Mouse (Mus musculus) layer of hippocampus, adult 18-20 months (tissue): ENCODE measurements at regions not wholly inside any gene's neighbourhood (a gene's known extent, or its start where the extent isn't known, plus 50 kb on each side); places are given as distances from the start of the nearest gene placed in this dataset.

ENCODE experiments used
- DNase-seq, 2 experiments: peaks; one replicate each; pipeline ENCODE4 v3.0.0; 2022; ENCODE audit warnings: low spot score in 2 of 2

DNA sequence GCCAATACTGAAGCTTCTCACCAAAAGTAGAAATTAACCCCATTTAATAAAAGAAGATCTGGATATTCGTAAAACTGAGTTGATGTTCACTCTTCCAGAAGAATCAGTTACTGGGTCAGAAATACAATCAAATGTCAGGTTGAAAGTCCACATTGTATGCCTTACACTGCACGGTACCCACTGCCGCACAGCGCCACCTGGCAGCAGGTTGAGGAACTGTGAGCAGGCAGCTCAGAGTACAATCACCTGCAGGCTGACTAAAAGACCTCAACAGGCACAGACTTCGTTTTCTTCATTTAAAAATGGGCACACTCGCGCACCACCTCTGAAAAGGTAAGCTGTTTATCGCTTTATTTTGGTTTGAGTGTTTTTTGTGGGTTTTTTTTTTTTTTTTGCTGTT, 341.8 kb upstream of the Mms22l start:
- DNase-seq: peak; percentile 37 to 80

DNA sequence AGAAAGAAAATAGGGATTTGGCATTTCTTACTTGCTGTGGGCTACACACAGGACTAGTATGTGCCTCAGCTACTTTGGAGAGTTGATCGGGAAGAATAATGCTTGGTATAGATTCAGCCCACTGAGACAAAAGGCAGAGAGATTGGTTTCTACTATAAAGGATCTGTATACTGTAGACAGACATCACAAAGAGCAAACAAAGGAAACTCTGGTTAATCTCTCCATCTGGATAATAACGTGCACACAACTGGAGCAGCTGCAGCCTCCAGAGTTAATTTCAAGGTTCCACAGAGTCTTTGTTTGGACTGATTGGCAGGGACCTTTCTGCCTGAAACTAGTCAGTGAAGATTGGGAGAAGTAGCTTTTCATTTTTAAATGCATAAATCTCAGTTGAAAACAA, 322.5 kb upstream of the Mms22l start:
- DNase-seq: no peak

DNA sequence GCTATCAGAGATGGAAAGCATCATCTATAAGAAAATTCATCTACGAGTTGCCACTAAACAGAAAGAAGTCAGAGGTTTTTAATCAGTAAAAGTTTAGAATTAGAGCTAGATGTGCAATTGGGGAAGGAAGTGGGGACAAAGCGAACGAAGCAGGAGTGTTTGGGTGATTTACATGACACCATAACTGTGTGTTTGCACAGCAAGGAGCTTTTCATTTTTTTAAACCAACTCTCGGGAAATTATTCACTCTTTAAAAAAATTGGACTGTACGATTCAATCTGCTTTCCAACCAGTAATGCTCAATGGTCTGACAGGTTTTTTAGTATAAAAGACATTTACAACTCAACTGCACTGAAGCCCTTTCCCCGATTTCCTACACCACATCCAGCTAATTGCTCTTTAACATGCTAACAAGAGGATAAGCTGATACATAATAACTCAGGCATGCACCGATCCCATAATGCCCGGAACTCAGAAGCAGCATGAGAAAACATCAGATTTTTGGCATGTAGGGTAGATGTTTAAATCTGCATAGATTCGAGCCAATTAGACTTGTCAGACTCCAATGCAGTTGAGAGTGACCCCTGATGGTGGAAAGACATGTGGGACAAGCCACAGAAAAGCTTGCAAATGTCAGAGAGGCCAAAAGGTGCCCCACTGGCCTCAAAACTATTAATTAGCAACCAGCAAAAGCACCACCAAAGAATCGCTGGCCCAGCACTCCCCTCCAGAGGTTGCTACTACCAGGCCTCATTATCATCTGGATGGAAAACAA, 282.8 kb upstream of the Mms22l start:
- DNase-seq: peak in 1 of 2 experiments; percentile 24

DNA sequence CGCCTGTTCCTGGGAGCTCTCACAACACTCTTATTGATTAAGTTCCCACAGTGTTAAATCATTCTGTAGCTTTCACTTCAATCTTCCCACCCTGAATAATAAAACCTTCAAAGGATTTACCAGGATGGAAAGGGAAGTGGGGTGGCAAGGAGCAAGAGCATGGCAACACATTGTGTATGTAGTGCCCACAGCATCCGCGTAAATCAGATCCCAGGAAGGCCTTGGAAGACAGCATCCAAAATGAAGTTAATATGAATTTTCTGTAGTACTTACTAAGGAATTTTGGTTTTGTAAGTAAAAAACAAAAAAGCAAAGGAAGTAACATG, 282.3 kb upstream of the Mms22l start:
- no peak for DNase-seq

DNA sequence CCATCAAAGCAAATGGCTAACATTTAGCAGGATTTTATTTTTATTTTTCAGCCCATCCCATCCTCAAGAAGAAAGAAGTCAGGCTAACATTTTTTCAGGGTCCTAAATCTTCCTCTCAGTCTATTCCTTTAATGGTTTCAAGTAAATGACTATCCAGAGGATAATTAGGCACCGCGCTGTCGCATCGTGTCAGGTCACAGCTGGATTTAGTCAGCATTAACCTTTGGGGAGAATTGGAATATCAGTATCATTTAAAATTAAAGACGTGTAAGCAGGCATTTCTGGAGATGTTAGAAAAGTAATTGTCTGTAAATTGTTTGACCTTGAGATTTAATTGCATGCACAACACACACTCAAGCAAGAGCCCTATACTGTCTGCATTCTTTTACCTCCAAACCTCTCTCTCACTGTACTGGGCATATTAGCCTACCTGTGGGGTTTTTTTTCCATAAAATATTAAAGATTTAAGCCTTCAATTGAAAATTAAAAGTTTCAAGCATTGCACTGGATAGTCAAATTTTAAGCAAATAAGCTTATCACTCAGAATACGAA, 277.8 kb upstream of the Mms22l start:
- no peak for DNase-seq

DNA sequence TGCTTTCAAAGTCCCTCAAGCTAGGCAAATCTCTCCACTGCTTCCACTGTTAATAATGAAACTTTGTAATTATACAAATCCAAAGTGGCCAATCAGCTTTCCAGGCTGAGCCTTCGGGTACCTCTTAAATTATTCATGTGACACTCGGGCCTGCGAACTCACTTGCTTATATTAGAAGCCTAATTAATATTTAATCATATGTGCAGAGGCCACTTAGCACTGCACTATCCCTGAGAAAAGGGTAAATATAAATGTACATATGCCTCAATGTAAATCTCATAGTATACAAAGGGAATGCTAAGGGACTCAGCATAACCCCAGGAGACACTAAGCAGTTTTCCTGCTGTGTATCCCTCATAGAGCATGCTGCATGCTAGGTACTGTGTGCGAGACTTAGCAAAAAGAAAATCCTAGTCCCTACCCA, 277.2 kb upstream of the Mms22l start:
- DNase-seq: no peak

DNA sequence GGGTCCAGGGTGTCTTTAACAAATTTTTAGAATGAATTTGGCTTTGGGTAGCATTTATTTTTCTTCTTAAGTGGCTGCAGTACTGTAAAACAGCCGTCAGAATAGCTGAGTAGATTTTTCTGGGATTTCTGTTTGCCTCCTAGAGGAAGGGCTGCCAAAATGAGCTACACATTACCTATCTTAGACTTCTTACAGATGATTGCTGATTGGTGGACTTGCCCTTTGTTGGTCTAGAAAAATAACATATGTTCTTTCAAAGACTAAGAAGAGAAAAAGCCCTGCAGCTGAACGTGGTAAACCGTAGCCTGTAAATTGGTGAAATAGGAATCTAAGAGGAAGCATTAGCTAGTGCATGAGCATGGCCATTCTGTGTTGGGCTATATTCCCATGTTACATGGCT, 276.7 kb upstream of the Mms22l start:
- DNase-seq: no peak

DNA sequence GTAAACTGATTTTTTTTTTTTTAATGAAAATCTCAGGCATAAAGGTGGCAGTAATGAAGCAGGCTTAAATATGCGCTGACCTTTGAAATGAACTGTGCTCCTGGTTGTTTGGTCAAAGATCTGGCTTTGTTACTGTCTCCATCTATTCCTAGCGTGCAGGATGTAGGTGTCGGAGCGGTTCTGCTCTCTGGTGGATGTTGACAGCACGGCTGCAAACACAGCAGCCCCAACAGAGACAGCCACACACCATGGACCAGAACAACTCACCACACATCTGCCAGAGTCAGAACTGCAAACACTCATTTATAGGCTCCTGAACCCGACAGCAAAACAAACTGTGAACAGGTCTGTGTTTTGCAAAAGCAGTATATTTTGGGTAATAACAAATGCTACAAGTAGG, 251.1 kb upstream of the Mms22l start:
- no peak for DNase-seq

DNA sequence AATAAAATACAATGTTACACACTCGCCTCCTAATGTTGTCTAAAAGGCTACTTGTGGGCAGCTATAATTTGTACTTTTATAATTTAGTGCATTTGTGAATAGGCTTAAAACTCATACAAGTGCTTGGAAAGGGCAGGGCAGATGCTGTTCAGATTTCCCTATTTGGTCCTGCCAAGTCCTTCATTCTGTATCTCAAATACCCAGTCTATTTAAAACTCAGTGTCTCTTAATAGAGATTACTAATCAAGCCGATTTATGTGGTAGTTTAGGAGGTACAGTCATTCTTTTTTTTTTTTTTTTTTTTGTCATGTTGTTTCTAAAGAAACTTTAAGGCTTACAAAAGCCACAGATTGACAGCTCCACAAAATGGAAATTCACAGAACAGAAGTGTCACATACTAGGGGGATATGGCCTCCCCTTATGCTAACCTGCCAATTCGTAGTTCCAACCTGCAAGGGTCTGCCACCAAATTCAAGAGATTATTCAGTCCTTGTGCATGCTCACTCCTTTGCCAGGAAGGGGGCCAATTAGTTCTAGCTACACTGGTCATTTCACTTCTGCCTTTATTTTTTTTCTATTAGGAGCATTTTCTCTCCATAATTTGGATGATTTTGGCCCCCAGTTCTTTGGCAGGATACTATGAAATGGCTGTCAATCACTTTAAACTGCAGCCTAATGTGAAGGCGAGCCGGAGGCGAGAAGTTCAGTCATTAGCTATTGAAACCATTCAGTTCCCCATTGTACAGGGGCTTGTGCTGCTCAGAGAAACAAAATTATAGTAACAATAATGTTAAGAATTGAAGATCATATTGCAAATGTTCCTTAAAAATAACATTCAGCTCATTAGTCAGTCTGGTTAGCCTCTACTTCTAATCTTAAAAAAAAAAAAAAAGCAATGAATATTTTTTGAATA, 247.9 kb upstream of the Mms22l start:
- DNase-seq: no peak

DNA sequence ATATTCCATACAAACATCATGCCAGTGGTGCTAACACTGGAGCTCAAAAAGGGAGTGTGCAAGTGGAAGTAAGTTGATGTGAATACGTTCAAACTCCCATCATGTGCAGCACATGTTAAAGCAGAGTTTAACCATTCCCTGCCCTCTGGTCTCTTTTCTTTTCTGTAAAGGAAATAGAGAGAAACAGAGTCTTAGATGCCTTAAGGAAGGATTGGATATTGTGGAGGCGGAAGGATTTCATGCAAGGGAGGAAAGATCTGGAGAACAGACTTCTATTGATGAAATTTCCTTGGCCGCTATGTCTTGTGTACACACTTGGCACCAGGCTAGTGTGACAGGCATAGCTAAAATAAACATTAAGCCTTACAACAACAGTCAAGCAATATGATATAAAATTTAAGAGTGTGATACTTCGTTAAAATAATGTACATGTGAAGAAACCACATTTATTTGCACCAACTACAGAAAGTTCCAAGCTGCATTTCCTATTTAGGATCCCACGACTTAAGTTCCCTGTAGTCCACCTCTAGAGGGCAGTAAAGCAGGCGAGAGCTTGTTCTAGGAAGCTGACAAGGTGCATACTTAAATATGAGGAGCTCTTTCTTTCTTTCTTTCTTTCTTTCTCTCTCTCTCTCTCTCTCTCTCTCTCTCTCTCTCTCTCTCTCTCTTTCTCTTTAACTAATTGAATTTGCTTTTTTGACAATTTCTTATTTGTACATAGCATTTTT, 246.8 kb upstream of the Mms22l start:
- peak in 1 of 2 experiments; percentile 34 for DNase-seq

DNA sequence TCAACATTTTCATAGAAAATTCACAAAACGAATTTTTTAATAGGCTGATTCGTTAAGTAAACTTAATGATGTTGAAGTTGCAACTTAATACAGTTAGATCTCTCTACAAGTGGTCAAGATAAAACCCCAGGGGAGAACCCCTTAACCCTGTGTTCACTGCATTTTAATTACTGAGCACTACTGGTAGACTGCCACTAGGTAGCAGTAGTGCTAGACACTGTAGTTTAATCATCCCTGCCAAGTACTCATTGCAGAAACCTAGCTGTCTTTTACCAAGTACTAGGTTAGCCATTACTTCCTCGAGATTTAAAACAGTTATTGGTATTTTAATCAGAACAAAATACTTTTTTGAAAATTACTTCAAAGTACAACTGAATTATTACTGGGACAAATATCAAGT, 218.1 kb upstream of the Mms22l start:
- no peak for DNase-seq
